Mouse (Mus musculus) CH12.LX (cell line): ENCODE measurements around the gene Anks3. TPM values are rescaled to one million over a fixed set of nuclear protein-coding genes. Genes with fewer than 3 reads are reported as not detected.

Experiments used
- DNase-seq: peaks from one replicate; pipeline ENCODE4 v3.0.0-alpha.2; 2013; ENCODE audit errors: extremely low read depth
- H3K27ac ChIP-seq: 2 replicates; pipeline ENCODE4 v1.5.1; 2012; ENCODE audit warnings: low read depth, mild to moderate bottlenecking, control low read depth, moderate library complexity; ENCODE audit not compliant: insufficient read depth
- H3K27me3 ChIP-seq: replicated peaks from 2 replicates; pipeline ENCODE3; 2012; ENCODE audit warnings: inconsistent platforms
- H3K36me3 ChIP-seq, 2 experiments: replicated peaks in 1 of 2; 2 replicates each; pipeline versions ENCODE3 to v1.6.1; 2012; ENCODE audit warnings: inconsistent platforms in 1 of 2, low read length in 1 of 2, mild to moderate bottlenecking in 1 of 2, mixed read lengths in 1 of 2, moderate library complexity in 1 of 2; ENCODE audit not compliant: control insufficient read depth in 1 of 2, insufficient read depth in 1 of 2
- H3K4me1 ChIP-seq, 2 experiments: 2 replicates each; pipeline ENCODE4 v1.6.1; 2012; ENCODE audit warnings: inconsistent platforms in 1 of 2, moderate library complexity in 1 of 2; ENCODE audit not compliant: insufficient read depth in 2 of 2, control insufficient read depth in 1 of 2
- H3K4me2 ChIP-seq: 2 replicates; pipeline ENCODE4 v1.6.1; 2012; ENCODE audit warnings: low read depth, mild to moderate bottlenecking, control low read depth; ENCODE audit not compliant: poor library complexity, insufficient read depth, severe bottlenecking
- H3K4me3 ChIP-seq, 3 experiments: fragments of 150-350 bp in 1 of 3; sonication (generic) in 1 of 3; replicated peaks in 1 of 3; 2 replicates each; pipeline versions ENCODE3 to v1.5.1; 2011 to 2012; ENCODE audit warnings: low read depth in 2 of 3, low read length in 2 of 3, mild to moderate bottlenecking in 2 of 3, moderate library complexity in 2 of 3, control low read depth in 1 of 3, improper control_type of control experiment in 1 of 3, inconsistent platforms in 1 of 3, mixed read lengths in 1 of 3; ENCODE audit not compliant: poor library complexity in 1 of 3
- H3K79me2 ChIP-seq: replicated peaks from 2 replicates; pipeline ENCODE4 v1.6.1; 2012; ENCODE audit warnings: mild to moderate bottlenecking, moderate library complexity; ENCODE audit not compliant: control insufficient read depth, poor library complexity, insufficient read depth, severe bottlenecking; ENCODE audit errors: extremely low read depth
- H3K9ac ChIP-seq: 2 replicates; pipeline ENCODE4 v1.6.1; 2012; ENCODE audit warnings: low read depth, mild to moderate bottlenecking, control low read depth, moderate library complexity; ENCODE audit not compliant: insufficient read depth
- H3K9me3 ChIP-seq: replicated peaks from 2 replicates; pipeline ENCODE3; 2012; ENCODE audit warnings: low read length, inconsistent platforms, mixed read lengths
- BHLHE40 ChIP-seq: IDR thresholded peaks from 2 replicates; pipeline ENCODE4 v1.6.1; 2011; ENCODE audit warnings: mild to moderate bottlenecking, low read depth, low read length, improper control_type of control experiment
- CHD1 ChIP-seq: IDR thresholded peaks from 2 replicates; pipeline ENCODE4 v1.6.1; 2012; ENCODE audit warnings: low read depth, low read length, improper control_type of control experiment, inconsistent platforms
- CHD2 ChIP-seq: IDR thresholded peaks from 2 replicates; pipeline ENCODE4 v1.6.1; 2011; ENCODE audit warnings: low read length, improper control_type of control experiment
- CTCF ChIP-seq, 2 experiments: IDR thresholded peaks in 1 of 2; conservative IDR thresholded peaks in 1 of 2; 2 replicates each; pipeline ENCODE4 v1.5.1; 2011 to 2012; ENCODE audit warnings: low read depth in 2 of 2, low read length in 2 of 2, improper control_type of control experiment in 1 of 2, inconsistent platforms in 1 of 2, mild to moderate bottlenecking in 1 of 2, moderate library complexity in 1 of 2
- E2F4 ChIP-seq: IDR thresholded peaks from 2 replicates; pipeline ENCODE4 v1.6.1; 2011; ENCODE audit warnings: low read depth, low read length, improper control_type of control experiment; ENCODE audit not compliant: insufficient replicate concordance
- ELF1 ChIP-seq: IDR thresholded peaks from 2 replicates; pipeline ENCODE4 v1.6.1; 2014; ENCODE audit warnings: low read depth, mild to moderate bottlenecking, inconsistent platforms, low read length, improper control_type of control experiment
- GABPA ChIP-seq: IDR thresholded peaks from 2 replicates; pipeline ENCODE4 v1.6.1; 2012; ENCODE audit warnings: low read depth, low read length, improper control_type of control experiment, inconsistent platforms; ENCODE audit not compliant: insufficient replicate concordance
- HCFC1 ChIP-seq: IDR thresholded peaks from 2 replicates; pipeline ENCODE4 v1.6.1; 2012; ENCODE audit warnings: low read depth, mild to moderate bottlenecking, inconsistent platforms, low read length, improper control_type of control experiment
- IRF4 ChIP-seq: IDR thresholded peaks from 2 replicates; pipeline ENCODE4 v1.6.1; 2014; ENCODE audit warnings: low read depth, mild to moderate bottlenecking, inconsistent platforms, low read length, improper control_type of control experiment
- JUND ChIP-seq: conservative IDR thresholded peaks from 2 replicates; pipeline ENCODE4 v1.6.1; 2011; ENCODE audit warnings: low read depth, low read length, improper control_type of control experiment
- MAZ ChIP-seq: IDR thresholded peaks from 2 replicates; pipeline ENCODE4 v1.6.1; 2012; ENCODE audit warnings: low read depth, mild to moderate bottlenecking, inconsistent platforms, low read length, improper control_type of control experiment, moderate library complexity
- MEF2A ChIP-seq: IDR thresholded peaks from 2 replicates; pipeline ENCODE4 v1.6.1; 2014; ENCODE audit warnings: low read depth, mild to moderate bottlenecking, inconsistent platforms, low read length, improper control_type of control experiment, borderline replicate concordance
- MXI1 ChIP-seq: IDR thresholded peaks from 2 replicates; pipeline ENCODE4 v1.6.1; 2011; ENCODE audit warnings: mild to moderate bottlenecking, low read depth, low read length, improper control_type of control experiment
- MYC ChIP-seq: IDR thresholded peaks from 2 replicates; pipeline ENCODE4 v1.6.1; 2011; ENCODE audit warnings: low read depth, mild to moderate bottlenecking, improper control_type of control experiment, low read length
- NELFE ChIP-seq: IDR thresholded peaks from 2 replicates; pipeline ENCODE4 v1.6.1; 2011; ENCODE audit warnings: low read depth, low read length, improper control_type of control experiment
- NRF1 ChIP-seq: IDR thresholded peaks from 2 replicates; pipeline ENCODE4 v1.6.1; 2014; ENCODE audit warnings: low read depth, mild to moderate bottlenecking, inconsistent platforms, low read length, improper control_type of control experiment, moderate library complexity
- PAX5 ChIP-seq: IDR thresholded peaks from 2 replicates; pipeline ENCODE4 v1.6.1; 2012; ENCODE audit warnings: low read length, inconsistent platforms, mixed read lengths
- POLR2A ChIP-seq: IDR thresholded peaks from 2 replicates; pipeline ENCODE4 v1.6.1; 2011; ENCODE audit warnings: low read depth, mild to moderate bottlenecking, improper control_type of control experiment, low read length
- RAD21 ChIP-seq: IDR thresholded peaks from 2 replicates; pipeline ENCODE4 v1.6.1; 2011; ENCODE audit warnings: low read depth, mild to moderate bottlenecking, low read length, improper control_type of control experiment, moderate library complexity
- RCOR1 ChIP-seq: conservative IDR thresholded peaks from 2 replicates; pipeline ENCODE4 v1.6.1; 2012; ENCODE audit warnings: low read depth, mild to moderate bottlenecking, inconsistent platforms, low read length, improper control_type of control experiment
- SIN3A ChIP-seq: IDR thresholded peaks from 2 replicates; pipeline ENCODE4 v1.6.1; 2012; ENCODE audit warnings: low read length, improper control_type of control experiment, inconsistent platforms
- TBP ChIP-seq: conservative IDR thresholded peaks from 2 replicates; pipeline ENCODE4 v1.6.1; 2011; ENCODE audit warnings: low read depth, low read length, improper control_type of control experiment
- TCF12 ChIP-seq: IDR thresholded peaks from 2 replicates; pipeline ENCODE4 v1.6.1; 2014; ENCODE audit warnings: low read depth, mild to moderate bottlenecking, inconsistent platforms, low read length, improper control_type of control experiment
- UBTF ChIP-seq: IDR thresholded peaks from 2 replicates; pipeline ENCODE4 v1.6.1; 2012; ENCODE audit warnings: low read depth, mild to moderate bottlenecking, inconsistent platforms, low read length, improper control_type of control experiment, moderate library complexity
- USF1 ChIP-seq: IDR thresholded peaks from 2 replicates; pipeline ENCODE4 v1.6.1; 2014; ENCODE audit warnings: low read depth, mild to moderate bottlenecking, inconsistent platforms, low read length, improper control_type of control experiment
- USF2 ChIP-seq: conservative IDR thresholded peaks from 2 replicates; pipeline ENCODE4 v1.6.1; 2011; ENCODE audit warnings: low read depth, low read length, improper control_type of control experiment
- ZKSCAN1 ChIP-seq: IDR thresholded peaks from 2 replicates; pipeline ENCODE4 v1.6.1; 2012; ENCODE audit warnings: low read depth, inconsistent platforms, low read length, improper control_type of control experiment, borderline replicate concordance
- ZMIZ1 ChIP-seq: IDR thresholded peaks from 2 replicates; pipeline ENCODE4 v1.6.1; 2012; ENCODE audit warnings: low read depth, mild to moderate bottlenecking, inconsistent platforms, low read length, improper control_type of control experiment
- ZNF384 ChIP-seq: IDR thresholded peaks from 2 replicates; pipeline ENCODE4 v1.6.1; 2012; ENCODE audit warnings: low read depth, low read length, improper control_type of control experiment, inconsistent platforms
- dilution Hi-C: fragments of 300-500 bp; cut with MboI; formaldehyde crosslinking; loops from 2 replicates; pipeline ENCODE4 v1.14.3; 2020; ENCODE audit warnings: low sequenced_read_pairs; ENCODE audit not compliant: extremely low pct_unique_long_range_greater_than_20kb, extremely low pct_ligation_motif_present
- in situ Hi-C: fragments of 300-500 bp; cut with MboI; formaldehyde crosslinking; loops from 3 replicates; pipeline ENCODE4 v1.14.3; 2019; ENCODE audit warnings: low sequenced_read_pairs, low pct_ligation_motif_present, low pct_unique_long_range_greater_than_20kb, mixed read lengths
- polyA plus RNA-seq: library from polyadenylated mRNA; unstranded; fragments of >175 nt; gene quantifications from 2 replicates; pipeline ENCODE4 v1.2.1, GENCODE M21; 2012; ENCODE audit warnings: low read depth; ENCODE audit not compliant: insufficient read length
- total RNA-seq, 2 experiments: library from RNA; depleted of rRNA; stranded (reverse); fragments of 300-350 nt in 1 of 2; fragments of >200 nt in 1 of 2; gene quantifications; 2 replicates each; pipeline ENCODE4 v1.2.3; 2012 to 2014

Gene Anks3
- total and polyA plus RNA-seq, 3 experiments: 17.0 to 34.9 (median 24.4) TPM

GRCm38 (mm10) chr16:4910758-4911157 lies 53.2 kb downstream of the Anks3 start (continued):
- no peak for TF ChIP-seq CHD1
- TF ChIP-seq ELF1: no peak
- 0 out of 2 replicates have a peak, but pooled peaks have one; percentile 38 for TF ChIP-seq SIN3A
- TF ChIP-seq JUND: no peak
- no peak for TF ChIP-seq RCOR1
- TF ChIP-seq POLR2A: no peak
- no peak for TF ChIP-seq USF1
- TF ChIP-seq TBP: no peak
- no peak for TF ChIP-seq GABPA
- peak; percentile 14; the same call in 1 of the 2 replicates for TF ChIP-seq NELFE
- TF ChIP-seq CHD2: no peak
- no peak for TF ChIP-seq ZMIZ1
- TF ChIP-seq IRF4: peak; percentile 62; the same call in 1 of the 2 replicates
- TF ChIP-seq MAZ: peak; percentile 53; the same call in 1 of the 2 replicates

- H3K9ac ChIP-seq: no peak overlapping the region
- no peaks in the 10 kb centered on the region for H3K9me3 ChIP-seq
- peaks cover 11 to 17% of the 10 kb centered on the region in 2 experiments for H3K36me3 ChIP-seq
- TF ChIP-seq ZNF384: no peak
- TF ChIP-seq CTCF (conservative IDR thresholded peaks at IDR 0.05 in 1 of 2, IDR thresholded peaks at IDR 0.05 in 1 of 2; ENCODE audit: low read depth in 2 of 2, low read length in 2 of 2): peak; percentile 56 to 62
- peak; percentile 26 for TF ChIP-seq RAD21
- peak; percentile 62; the same call in 1 of the 2 replicates for TF ChIP-seq MYC
- no peak for TF ChIP-seq UBTF
- no peaks in the 10 kb centered on the region for H3K79me2 ChIP-seq
- H3K4me1 ChIP-seq: peaks cover 39 to 70% of the 10 kb centered on the region in 2 experiments
- no peak overlapping the region for H3K4me2 ChIP-seq
- H3K27ac ChIP-seq: no peak overlapping the region
- peak; percentile 46 for DNase-seq
- H3K27me3 ChIP-seq: no peaks in the 10 kb centered on the region
- dilution Hi-C loops: no loop called here
- no peak overlapping the region for H3K4me3 ChIP-seq
- in situ Hi-C loops: no loop called here
These were observed 54.3 kb downstream of the Anks3 start for GRCm38 (mm10) chr16:4909745-4910144.

- DNase-seq: peak; percentile 95
- H3K27me3 ChIP-seq: no peaks in the 10 kb centered on the region
- H3K79me2 ChIP-seq: no peaks in the 10 kb centered on the region
- dilution Hi-C loops: no loop called here
- in situ Hi-C loops: no loop called here
- H3K9me3 ChIP-seq: no peaks in the 10 kb centered on the region
- peak overlapping the region; percentile 68; the same call in 1 of the 2 replicates for H3K27ac ChIP-seq
- H3K36me3 ChIP-seq: peaks cover 5 to 7% of the 10 kb centered on the region in 2 experiments
- H3K4me1 ChIP-seq: peaks cover 33 to 58% of the 10 kb centered on the region in 2 experiments
- H3K9ac ChIP-seq: peak overlapping the region; percentile 54; the same call in 1 of the 2 replicates
- peak overlapping the region in 2 of 3 experiments; percentile 17 to 30 for H3K4me3 ChIP-seq
- peak overlapping the region; percentile 62 for H3K4me2 ChIP-seq
- TF ChIP-seq HCFC1: peak; percentile 67
- peak; percentile 90 for TF ChIP-seq SIN3A
- peak; percentile 64 for TF ChIP-seq BHLHE40
- peak; percentile 38 for TF ChIP-seq NRF1
- TF ChIP-seq USF2: no peak
- TF ChIP-seq PAX5: no peak
- no peak for TF ChIP-seq RAD21
- TF ChIP-seq NELFE: peak; percentile 78
- no peak for TF ChIP-seq ZKSCAN1
- TF ChIP-seq MEF2A: peak; percentile 74; the same call in 1 of the 2 replicates
- peak; percentile 53; the same call in 1 of the 2 replicates for TF ChIP-seq MXI1
- TF ChIP-seq IRF4: peak; percentile 98
- peak; percentile 71; the same call in 1 of the 2 replicates for TF ChIP-seq RCOR1
- peak; percentile 83 for TF ChIP-seq TBP
- peak; percentile 100 for TF ChIP-seq MAZ
- TF ChIP-seq TCF12: peak; percentile 86
- TF ChIP-seq POLR2A: peak; percentile 94
- no peak for TF ChIP-seq GABPA
- TF ChIP-seq JUND: peak; percentile 55
- no peak for TF ChIP-seq E2F4
These were observed 56.0 kb downstream of the Anks3 start for GRCm38 (mm10) chr16:4907972-4908371.
